ENCODE assay signal across 17 mouse cellular contexts in genomic region chr6:146877425-146878045, GRCm38 (mm10). TPM values are rescaled to one million over a fixed set of nuclear protein-coding genes. Genes with fewer than 3 reads are reported as not detected.
A peak's percentile ranks its signal among the peaks of the same experiment; 100 is the strongest.
DNase-seq lines count a peak whose midpoint lies in the region; ATAC-seq lines count a peak whose summit lies in the region.
"Had no signal": no experiment of that assay in that cellular context is flagged by ENCODE, and none has a peak within 500 bp of the region (broad histone marks: within the 10 kb centered on the region; RNA-seq: fewer than 3 reads in every experiment).

No protein-coding gene starts in this region.

- no peak overlapping the region for H3K4me3 ChIP-seq in heart, embryonic 13.5 days
- H3K4me3 ChIP-seq in embryonic facial prominence, embryonic 14.5 days (ENCODE audit: low read depth, low read length): no peak overlapping the region
- H3K4me3 ChIP-seq in hindbrain, embryonic 11.5 days (ENCODE audit: low read depth, low read length): no peak overlapping the region
- H3K4me3 ChIP-seq: erythroblast, embryonic 14.5 days; midbrain, embryonic 12.5 days had no signal

- no peak for DNase-seq in heart, postnatal 14 days
- DNase-seq in embryonic facial prominence, embryonic 14.5 days (ENCODE audit: low spot score): peak; percentile 26
- DNase-seq in layer of hippocampus, adult 9-11 months: peak; percentile 72
- DNase-seq in right cerebral cortex, adult 2 months (ENCODE audit: low spot score in 2 of 2): peak; percentile 74 to 85
- DNase-seq in gastrocnemius, adult 8-10 months (ENCODE audit: low spot score in 2 of 2): no peak
- DNase-seq in hindbrain, embryonic 11.5 days (ENCODE audit: low spot score): no peak
- no peak for DNase-seq in c-Kit-positive CD71-positive TER-119-positive erythroid progenitor cells, embryonic 14.5 days (ENCODE audit: low spot score)
- DNase-seq: gastrocnemius, postnatal 36 days; kidney, postnatal 10 days; liver; lung, postnatal 10 days; thymus, postnatal 4 days had no signal

- H3K9ac ChIP-seq in heart, embryonic 13.5 days: no peak overlapping the region
- no peak overlapping the region for H3K9ac ChIP-seq in embryonic facial prominence, embryonic 14.5 days (ENCODE audit: low read depth, low read length)
- H3K9ac ChIP-seq in hindbrain, embryonic 11.5 days (ENCODE audit: low read depth, low read length): no peak overlapping the region
- H3K9ac ChIP-seq: midbrain, embryonic 12.5 days had no signal

- H3K4me2 ChIP-seq in heart, embryonic 13.5 days: peak overlapping the region; percentile 15; the same call in 1 of the 2 replicates
- H3K4me2 ChIP-seq in embryonic facial prominence, embryonic 14.5 days (ENCODE audit: low read depth, low read length): no peak overlapping the region
- H3K4me2 ChIP-seq in hindbrain, embryonic 11.5 days (replicated peaks; ENCODE audit: low read depth, low read length): no peak overlapping the region
- H3K4me2 ChIP-seq: midbrain, embryonic 12.5 days had no signal

- WGBS in heart, embryonic 13.5 days: 47% methylated on average over 12 of the region's 12 CpGs
- 73% methylated on average over 12 of the region's 12 CpGs for WGBS in embryonic facial prominence, embryonic 14.5 days
- 94% methylated on average over 12 of the region's 12 CpGs for WGBS in hindbrain, embryonic 11.5 days

- peaks cover 44% of the 10 kb centered on the region for H3K4me1 ChIP-seq in heart, embryonic 13.5 days
- H3K4me1 ChIP-seq in embryonic facial prominence, embryonic 14.5 days (ENCODE audit: control insufficient read depth, insufficient read depth, low read length): no peaks in the 10 kb centered on the region
- no peaks in the 10 kb centered on the region for H3K4me1 ChIP-seq in hindbrain, embryonic 11.5 days (replicated peaks; ENCODE audit: control insufficient read depth, insufficient read depth, low read length)
- H3K4me1 ChIP-seq: midbrain, embryonic 12.5 days had no signal

- H3K9me3 ChIP-seq in heart, embryonic 13.5 days: peaks cover 7% of the 10 kb centered on the region
- H3K9me3 ChIP-seq in embryonic facial prominence, embryonic 14.5 days (ENCODE audit: control insufficient read depth, low read length): peaks cover 7% of the 10 kb centered on the region; the same call in 1 of the 2 replicates
- no peaks in the 10 kb centered on the region for H3K9me3 ChIP-seq in hindbrain, embryonic 11.5 days (ENCODE audit: control insufficient read depth, low read length)

- 0 out of 2 replicates have a peak, but pooled peaks have one; percentile 25 for ATAC-seq in heart, embryonic 13.5 days (ENCODE audit: extremely low read depth, insufficient number of reproducible peaks, low FRiP score, low TSS enrichment)
- no peak for ATAC-seq in embryonic facial prominence, embryonic 14.5 days (ENCODE audit: low read depth)
- ATAC-seq in hindbrain, embryonic 11.5 days (ENCODE audit: low FRiP score): no peak
- ATAC-seq: hindbrain, postnatal 0 days had no signal

- intact Hi-C loops in heart, postnatal 14 days (cut with DNase I): no loop called here

- no peaks in the 10 kb centered on the region for H3K27me3 ChIP-seq in heart, embryonic 13.5 days (replicated peaks)
- no peaks in the 10 kb centered on the region for H3K27me3 ChIP-seq in embryonic facial prominence, embryonic 14.5 days (replicated peaks; ENCODE audit: control insufficient read depth, insufficient read depth, low read length)
- H3K27me3 ChIP-seq in hindbrain, embryonic 11.5 days (ENCODE audit: control insufficient read depth, insufficient read depth, low read length): no peaks in the 10 kb centered on the region
- H3K27me3 ChIP-seq: midbrain, embryonic 12.5 days had no signal

- H3K27ac ChIP-seq in heart, embryonic 13.5 days (replicated peaks): peak overlapping the region; percentile 81
- H3K27ac ChIP-seq in embryonic facial prominence, embryonic 14.5 days (replicated peaks; ENCODE audit: low read depth, low read length): no peak overlapping the region
- H3K27ac ChIP-seq in hindbrain, embryonic 11.5 days (ENCODE audit: low read depth, low read length): no peak overlapping the region
- H3K27ac ChIP-seq: hindbrain, postnatal 0 days; midbrain, embryonic 12.5 days had no signal

- 0 out of 2 replicates have a peak, but pooled peaks cover 3% of the 10 kb centered on the region for H3K36me3 ChIP-seq in heart, embryonic 13.5 days
- H3K36me3 ChIP-seq in embryonic facial prominence, embryonic 14.5 days (ENCODE audit: control insufficient read depth, insufficient read depth, low read length): no peaks in the 10 kb centered on the region
- no peaks in the 10 kb centered on the region for H3K36me3 ChIP-seq in hindbrain, embryonic 11.5 days (ENCODE audit: control insufficient read depth, insufficient read depth, low read length)
- H3K36me3 ChIP-seq: midbrain, embryonic 12.5 days had no signal

RNA-seq across cellular contexts. Expression of gene Ppfibp1, which starts 10.8 kb away (rescaled TPM):
- 47.0 and 48.6 TPM in 2 replicates for polyA plus RNA-seq in heart, embryonic 13.5 days (2015; fragmentation: Nextera tagmentation; extraction: Ambion mirVana)
- total RNA-seq in heart, postnatal 14 days (2021): 10 to 100 TPM; 80.7 to 89.8 TPM
- polyA plus RNA-seq in embryonic facial prominence, embryonic 14.5 days (2014; fragmentation: Nextera tagmentation; extraction: Ambion mirVana): 55.5 and 59.2 TPM in 2 replicates
- total RNA-seq in gastrocnemius, adult 8-10 months (2022): 10 to 100 TPM; 45.6 to 62.4 (median 55.7) TPM
- polyA plus RNA-seq in hindbrain, embryonic 11.5 days (2014; fragmentation: Nextera tagmentation; extraction: Ambion mirVana): 29.0 and 36.1 TPM in 2 replicates
- polyA plus RNA-seq: erythroblast, embryonic 14.5 days had no signal

RNA-seq across cellular contexts. Expression of gene Smco2, which starts 27.6 kb away (rescaled TPM):
- not detected in 2 replicates for polyA plus RNA-seq in heart, embryonic 13.5 days (2015; fragmentation: Nextera tagmentation; extraction: Ambion mirVana)
- total RNA-seq in heart, postnatal 14 days (2021): 1 to 10 TPM; 1.3 to 1.4 TPM
- not detected in 2 replicates for polyA plus RNA-seq in embryonic facial prominence, embryonic 14.5 days (2014; fragmentation: Nextera tagmentation; extraction: Ambion mirVana)
- total RNA-seq in gastrocnemius, adult 8-10 months (2022): not detected
- polyA plus RNA-seq in hindbrain, embryonic 11.5 days (2014; fragmentation: Nextera tagmentation; extraction: Ambion mirVana): not detected in 2 replicates
- total RNA-seq: gastrocnemius, postnatal 36 days; hindbrain, postnatal 0 days had no signal
- polyA plus RNA-seq: erythroblast, embryonic 14.5 days; hindbrain, postnatal 0 days; midbrain, embryonic 12.5 days; stomach, embryonic 14.5 days had no signal

Comparison
In these comparisons a context has a peak if more than half of its experiments do, and no peak if none do; other contexts are left out.
1. DNase-seq: peak in embryonic facial prominence, embryonic 14.5 days (single experiment), layer of hippocampus, adult 9-11 months (single experiment) and right cerebral cortex, adult 2 months (2 of 2); none in heart, postnatal 14 days (0 of 2), gastrocnemius, adult 8-10 months (0 of 2), hindbrain, embryonic 11.5 days (single experiment) and c-Kit-positive CD71-positive TER-119-positive erythroid progenitor cells, embryonic 14.5 days (single experiment).